Mouse (Mus musculus) right cerebral cortex, adult 18-20 months (tissue): Measurements from ENCODE around the gene Fgf6.

Experiments used
- DNase-seq: peaks from one replicate; pipeline ENCODE4 v3.0.0; 2022; ENCODE audit warnings: mixed read lengths

Fgf6 gene

GRCm38 (mm10) chr6:127014906-127015770, at the start of gene Fgf6:
Gene Fgf6, plus strand, starts transcription at chr6:127015586.
- DNase-seq, result no peak

GRCm38 (mm10) chr6:126966241-126967026, 49.0 kb upstream of the Fgf6 start:
- DNase-seq, result peak; percentile 14

DNA sequence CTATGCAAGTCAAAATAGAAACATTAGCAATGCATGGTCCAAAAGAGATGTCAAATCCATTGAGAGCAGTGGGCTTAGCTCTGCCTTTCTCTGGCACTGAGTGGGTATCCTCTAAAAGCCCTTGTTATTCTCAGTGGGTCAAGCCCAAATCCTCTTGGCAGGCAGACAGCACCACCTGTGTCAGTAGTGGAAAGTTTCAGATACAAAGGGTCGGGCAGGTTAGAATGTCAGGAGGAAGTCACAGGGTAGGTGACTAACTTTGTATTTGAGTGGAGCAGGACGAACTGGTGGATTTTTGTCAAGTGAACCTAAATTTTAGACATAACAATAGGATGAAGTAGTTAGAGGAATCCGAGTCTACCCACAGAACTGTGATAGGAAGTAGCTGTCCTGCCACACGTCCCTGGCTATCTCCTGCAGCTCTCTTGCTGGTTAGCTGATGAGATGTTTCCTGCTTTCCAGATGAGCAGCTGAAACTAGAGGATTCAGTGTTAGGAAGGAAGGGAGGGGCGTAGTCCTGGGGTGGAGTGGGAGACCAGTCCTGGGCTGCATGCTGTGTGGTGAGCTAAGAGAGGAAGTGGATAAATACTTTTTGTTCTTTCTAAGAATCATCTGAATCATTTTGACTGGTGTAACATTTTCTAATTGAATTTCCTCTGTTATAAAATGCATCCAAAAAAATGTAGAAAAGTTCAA, 33.7 kb upstream of the Fgf6 start:
- DNase-seq, result no peak

DNA sequence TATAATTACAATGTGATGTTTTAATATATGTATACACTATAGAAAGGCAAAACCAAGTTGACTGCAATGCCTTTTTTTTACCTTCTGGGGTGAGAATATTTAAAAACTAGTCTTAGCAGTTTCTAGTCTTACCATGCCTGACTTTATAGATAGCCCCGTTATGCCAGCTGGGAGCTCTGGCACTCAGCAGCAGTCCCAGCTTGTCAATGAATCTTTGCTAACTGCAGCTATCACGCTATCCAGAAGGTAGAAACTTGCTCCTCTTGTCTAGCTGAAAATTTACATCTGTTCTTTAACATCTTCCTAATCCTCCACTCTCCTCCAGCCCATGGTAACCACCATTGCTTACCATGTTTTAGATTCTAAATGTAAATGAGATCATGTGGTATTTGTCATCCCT, 21.7 kb upstream of the Fgf6 start:
- DNase-seq, result no peak

- no peak for DNase-seq
These were observed 19.9 kb upstream of the Fgf6 start for GRCm38 (mm10) chr6:126995494-126995893.

- DNase-seq, result no peak
These were observed 19.0 kb upstream of the Fgf6 start for GRCm38 (mm10) chr6:126996399-126996798.

DNA sequence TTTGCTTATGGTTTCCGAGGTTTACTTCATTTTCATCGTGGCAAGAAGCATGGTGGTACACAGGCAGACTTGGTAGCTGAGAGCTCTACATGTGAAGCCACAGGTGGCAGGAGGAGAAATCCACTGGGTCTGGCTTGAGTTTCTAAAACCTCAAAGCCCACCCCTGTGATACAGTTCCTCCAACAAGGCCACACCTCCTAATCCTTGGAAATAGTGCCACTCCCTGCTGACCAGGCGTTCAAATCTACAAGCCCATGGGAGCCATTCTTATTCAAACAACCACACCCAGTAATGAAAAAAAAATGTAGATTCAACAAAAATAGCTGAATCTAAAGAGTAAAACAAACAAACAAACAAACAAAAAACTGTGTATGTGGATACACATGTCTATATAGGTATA, 9.7 kb upstream of the Fgf6 start:
- no peak for DNase-seq

GRCm38 (mm10) chr6:127006551-127006950, 8.8 kb upstream of the Fgf6 start:
- no peak for DNase-seq

DNA sequence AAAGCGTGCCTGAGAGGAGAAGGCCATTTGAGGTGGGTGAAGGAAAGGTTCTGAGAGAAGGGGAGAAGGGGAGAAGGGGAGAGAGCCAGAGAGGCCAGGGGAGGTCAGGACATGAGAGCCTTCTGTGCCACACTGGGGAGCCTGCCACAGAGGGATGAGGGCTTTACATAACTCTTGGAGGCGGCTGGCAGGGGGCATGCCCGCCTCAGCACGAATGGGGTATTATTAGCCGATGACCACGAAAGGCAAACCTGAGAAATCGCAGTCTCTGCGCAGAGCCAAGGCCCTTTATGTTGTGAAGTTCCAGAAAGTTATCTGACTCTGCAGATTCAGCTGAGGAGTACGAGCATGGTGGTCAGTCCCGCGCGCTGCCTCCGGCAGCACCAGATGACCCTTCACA, 5.4 kb upstream of the Fgf6 start:
- no peak for DNase-seq

DNA sequence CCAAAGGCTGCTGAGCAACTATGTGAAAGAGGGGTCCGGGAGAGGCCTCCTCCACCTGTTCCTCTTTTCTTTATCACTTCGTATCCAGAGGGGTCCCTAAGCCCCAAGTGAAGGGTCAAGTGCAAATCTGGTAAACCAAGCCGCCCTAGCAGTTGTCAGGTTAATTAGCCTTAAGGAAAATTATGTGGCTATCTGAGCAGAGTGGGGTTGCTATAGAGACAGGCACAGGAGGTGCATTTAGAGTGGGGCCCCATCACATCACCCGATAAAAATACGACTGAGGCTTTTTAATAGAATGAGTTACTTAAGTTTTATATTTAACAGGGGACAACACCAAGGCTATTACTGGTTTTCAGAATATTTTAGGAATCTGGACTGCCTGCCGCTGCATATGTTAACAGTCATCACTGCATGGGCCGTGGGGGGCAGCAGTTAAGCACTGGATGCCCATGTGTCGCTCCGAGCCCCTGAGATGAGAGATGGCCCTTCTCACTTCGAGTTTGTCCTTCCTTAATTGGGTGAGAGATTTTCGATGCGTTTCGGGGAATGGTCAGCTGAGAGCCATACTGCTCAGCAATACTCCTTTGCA, 3.3 kb upstream of the Fgf6 start:
- DNase-seq, result no peak

GRCm38 (mm10) chr6:127019254-127019653, 3.9 kb downstream of the Fgf6 start:
- DNase-seq, result no peak

GRCm38 (mm10) chr6:127020431-127020830, 5.0 kb downstream of the Fgf6 start:
- DNase-seq, result no peak

- no peak for DNase-seq
These were observed 9.4 kb downstream of the Fgf6 start for GRCm38 (mm10) chr6:127024836-127025235.

DNA sequence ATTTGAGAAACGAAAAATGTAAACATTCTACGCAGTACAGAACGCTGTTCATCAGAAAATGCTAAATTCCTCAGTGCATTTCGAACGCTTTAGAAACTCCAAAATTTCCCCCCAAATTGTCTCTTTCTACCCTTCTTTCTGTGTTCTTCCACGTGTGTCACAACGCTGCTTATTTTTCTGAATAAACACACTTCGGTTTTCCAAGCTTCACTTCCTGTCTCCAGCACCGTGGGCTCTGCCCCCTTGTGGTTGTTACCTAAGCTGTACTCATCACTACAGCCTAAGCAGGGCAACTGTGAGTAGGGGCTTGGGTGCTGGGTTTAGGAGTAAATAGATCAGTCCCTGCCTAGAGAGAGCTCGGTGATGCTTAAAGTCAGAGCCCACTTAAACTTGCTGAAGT, 19.4 kb downstream of the Fgf6 start:
- peak; percentile 5 for DNase-seq

GRCm38 (mm10) chr6:127044909-127045308, 29.5 kb downstream of the Fgf6 start:
- no peak for DNase-seq

DNA sequence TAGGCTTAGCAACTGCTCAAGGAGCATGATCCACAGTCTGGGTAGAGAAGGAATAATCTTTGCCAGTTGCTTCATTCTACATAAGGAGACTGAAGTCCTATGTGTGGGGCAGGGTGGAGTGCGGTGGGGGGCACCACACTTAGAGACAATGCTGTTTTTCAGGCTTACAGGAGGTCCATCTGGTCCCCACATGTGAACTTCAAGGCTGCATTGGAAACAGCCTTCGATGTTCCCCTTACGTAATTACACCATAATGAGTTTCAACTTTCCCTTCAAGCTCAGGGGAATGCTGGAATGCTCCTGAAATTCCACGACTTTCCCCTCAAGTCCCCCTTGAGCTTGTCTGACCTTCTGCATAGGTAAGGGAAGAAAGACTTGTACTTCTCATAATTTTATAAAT, 35.5 kb downstream of the Fgf6 start:
- no peak for DNase-seq

DNA sequence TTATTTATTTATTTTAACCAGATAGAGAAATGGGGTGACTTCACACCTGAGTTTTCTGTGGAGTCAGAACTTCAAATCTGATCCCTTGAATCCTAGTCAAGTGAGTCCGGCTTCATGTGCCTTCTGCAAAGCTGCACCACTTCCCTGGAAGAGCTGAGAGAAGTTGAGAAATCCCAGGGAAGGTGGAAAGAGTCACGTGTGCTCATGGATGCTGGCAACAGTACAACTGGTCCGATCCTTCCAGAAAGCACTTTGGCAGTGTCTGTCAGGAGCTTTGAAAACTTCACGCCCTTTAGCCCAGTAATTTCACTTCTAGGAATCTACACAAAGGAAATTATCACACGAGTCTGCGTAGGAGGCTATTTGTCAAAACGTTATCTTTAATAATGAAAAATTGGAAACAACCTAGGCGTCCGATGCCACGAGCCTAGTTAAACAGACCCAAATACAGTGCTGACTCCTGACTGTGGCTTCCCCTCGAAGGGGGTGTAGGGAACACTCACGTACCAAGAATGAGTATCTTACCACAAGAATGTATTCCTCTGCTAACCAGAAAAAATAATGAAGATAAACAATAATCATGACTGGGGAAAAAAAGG, 41.7 kb downstream of the Fgf6 start:
- no peak for DNase-seq

GRCm38 (mm10) chr6:127059975-127060374, 44.6 kb downstream of the Fgf6 start:
- DNase-seq, result no peak

DNA sequence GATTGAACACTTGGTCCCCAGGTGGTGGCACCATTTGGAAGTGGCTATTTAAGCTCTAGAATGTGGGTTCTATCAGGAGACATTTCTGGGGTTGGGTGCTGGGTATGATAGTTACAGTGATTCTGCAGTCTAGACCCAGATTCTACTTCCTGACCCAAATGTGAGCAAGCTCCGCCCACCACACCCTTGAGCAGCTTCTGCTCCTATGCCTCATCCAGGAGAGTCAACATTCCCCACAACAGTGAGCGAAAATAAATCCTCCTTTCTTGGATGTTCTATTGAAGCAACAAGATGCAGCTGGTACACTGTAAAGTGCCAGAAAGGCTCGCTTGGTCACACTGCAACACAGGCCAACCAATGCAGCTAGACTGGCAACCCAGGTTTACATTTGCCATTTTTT, 48.5 kb downstream of the Fgf6 start:
- DNase-seq, result no peak

DNA sequence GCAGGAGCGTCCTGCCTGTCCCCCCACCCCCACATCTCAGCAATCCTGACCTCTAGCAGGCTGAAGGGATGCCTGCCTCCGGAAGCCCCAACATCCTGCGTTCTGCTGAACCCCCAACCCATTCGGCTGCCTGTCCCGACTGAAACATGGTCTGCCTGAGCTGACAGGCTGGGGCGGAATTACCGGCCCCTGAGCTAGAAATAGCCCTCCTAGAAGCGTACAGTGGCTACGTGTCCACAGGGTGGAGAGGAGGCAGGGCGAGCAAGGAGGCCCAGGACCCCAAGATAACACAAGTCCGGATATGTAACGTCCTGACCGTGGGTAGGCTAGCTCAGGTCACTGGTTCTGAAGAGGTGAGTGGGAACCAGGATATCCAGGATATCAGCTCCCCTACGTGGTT, 49.4 kb downstream of the Fgf6 start:
- DNase-seq, result no peak

DNA sequence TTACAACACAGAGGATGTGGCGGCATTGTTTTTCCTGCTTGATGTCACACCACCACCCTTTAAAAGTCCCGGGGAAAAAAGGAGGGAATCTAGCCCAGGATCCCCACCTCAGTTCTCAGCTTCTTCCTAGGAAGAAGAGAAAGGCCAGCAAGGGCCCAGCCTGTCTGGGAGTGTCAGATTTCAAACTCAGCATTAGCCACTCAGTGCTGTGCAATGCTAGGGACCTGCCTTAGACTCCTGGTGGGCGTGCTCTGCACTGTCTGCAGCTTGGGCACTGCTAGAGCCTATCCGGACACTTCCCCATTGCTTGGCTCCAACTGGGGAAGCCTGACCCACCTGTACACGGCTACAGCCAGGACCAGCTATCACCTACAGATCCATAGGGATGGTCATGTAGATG, 57.4 kb downstream of the Fgf6 start, which contains the start of gene Fgf23:
TSS of gene Fgf23 (plus strand) at position 86 of the 400 bp plus-strand sequence.
- no peak for DNase-seq
